Comparison of ENCODE assay signal across 8 mouse cellular contexts in the genomic region with DNA sequence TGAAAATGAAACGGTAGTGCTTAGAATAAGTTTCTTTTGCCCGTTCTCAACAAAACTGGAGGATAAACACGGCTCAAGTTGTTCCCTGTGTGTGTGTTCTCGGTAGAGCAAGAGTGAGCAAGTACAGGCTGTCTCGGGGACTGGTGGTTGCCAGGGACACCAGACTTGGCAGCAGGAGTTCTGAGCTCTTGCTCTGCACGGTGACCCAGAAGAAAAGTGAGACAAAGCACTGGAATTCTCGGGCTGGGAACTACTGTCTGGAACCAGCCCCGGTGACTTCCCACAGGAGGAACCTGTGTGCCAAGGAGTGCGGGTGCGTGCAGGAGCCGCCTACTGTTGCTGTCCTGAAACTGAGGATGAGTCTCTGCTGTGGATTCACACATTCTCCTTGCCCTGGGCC.
DNase-seq lines count a peak whose midpoint lies in the region; ATAC-seq lines count a peak whose summit lies in the region.

No protein-coding gene starts in this region.

- WGBS in hindbrain, embryonic 13.5 days = 24% methylated on average over 11 of the region's 11 CpGs

- intact Hi-C loops in left cerebral cortex, postnatal 10 days (cut with DNase I) = no loop called here

- H3K27ac ChIP-seq in hindbrain, embryonic 13.5 days = 0 out of 2 replicates have a peak overlapping the region, but pooled peaks have one; percentile 18

- H3K4me1 ChIP-seq in hindbrain, embryonic 13.5 days (replicated peaks) = peaks cover 37% of the 10 kb centered on the region

- DNase-seq in adrenal gland, adult (ENCODE audit: inconsistent age in 2 of 2, low spot score in 1 of 2) = peak; percentile 55 to 63
- DNase-seq in adrenal gland, adult 8-10 months = no peak
- peak; percentile 38 for DNase-seq in ovary, adult 18-20 months (ENCODE audit: low spot score)
- no peak for DNase-seq in ovary, postnatal 10 days (ENCODE audit: low spot score)
- DNase-seq in left cerebral cortex, postnatal 10 days (ENCODE audit: extremely low spot score in 1 of 2, low spot score in 2 of 2) = peak; percentile 27 to 44
- peak; percentile 54 for DNase-seq in testis, postnatal 10 days (ENCODE audit: low spot score)
- no peak for DNase-seq in urinary bladder, postnatal 4 days (ENCODE audit: low spot score in 2 of 2)

- no peak overlapping the region for H3K4me3 ChIP-seq in hindbrain, embryonic 13.5 days

- no peaks in the 10 kb centered on the region for H3K36me3 ChIP-seq in hindbrain, embryonic 13.5 days

- H3K9me3 ChIP-seq in hindbrain, embryonic 13.5 days = no peaks in the 10 kb centered on the region

- ATAC-seq in hindbrain, embryonic 13.5 days (ENCODE audit: low FRiP score) = peak; percentile 49; the same call in 1 of the 2 replicates

- H3K9ac ChIP-seq in hindbrain, embryonic 13.5 days = no peak overlapping the region

- H3K4me2 ChIP-seq in hindbrain, embryonic 13.5 days = no peak overlapping the region

- no peaks in the 10 kb centered on the region for H3K27me3 ChIP-seq in hindbrain, embryonic 13.5 days

Comparison
In these comparisons a context has a peak if more than half of its experiments do, and no peak if none do; other contexts are left out.
1. DNase-seq: peak in adrenal gland, adult (2 of 2), ovary, adult 18-20 months (single experiment), left cerebral cortex, postnatal 10 days (2 of 2) and testis, postnatal 10 days (single experiment); none in adrenal gland, adult 8-10 months (single experiment), ovary, postnatal 10 days (single experiment) and urinary bladder, postnatal 4 days (0 of 2).